Mouse (Mus musculus): ENCODE data around the gene Nip7. TPM values are rescaled to one million over a fixed set of nuclear protein-coding genes. Genes with fewer than 3 reads are reported as not detected.
"Not testable (repeated sequence)": the region's sequence is repeated elsewhere in the genome, so short reads cannot be mapped to it uniquely, and the experiment has no call there.

Nip7 gene
- polyA plus RNA-seq, 1 experiment from 2014 or later = 75.3 TPM

GRCm38 (mm10) chr8:107088526-107089063 lies 31.9 kb downstream of the Nip7 start:
- 93% methylated on average over 5 of the region's 5 CpGs for WGBS

DNA sequence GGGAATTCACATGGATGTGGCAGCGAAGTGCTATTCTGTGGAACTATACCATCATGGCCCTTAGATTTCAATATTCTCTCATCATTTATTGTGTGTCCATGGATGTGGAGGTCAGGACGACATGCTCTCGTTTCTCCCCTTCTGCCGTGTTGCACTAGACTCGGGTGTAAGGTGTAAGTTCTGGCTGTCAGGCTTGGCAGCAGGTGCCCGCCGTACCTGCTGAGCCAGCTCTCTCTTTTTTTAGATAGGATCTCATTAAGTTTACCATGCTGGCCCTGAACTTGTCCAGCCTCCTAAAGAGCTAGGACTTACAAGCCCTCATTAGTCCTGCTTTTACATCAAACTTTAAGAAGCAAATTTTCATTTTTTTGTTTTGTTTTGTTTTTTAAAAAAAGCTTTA lies 33.9 kb downstream of the Nip7 start:
- Histone ChIP-seq H3K9ac (ENCODE audit: low read length) (no peak overlapping the region), H3K4me2 (ENCODE audit: low read depth, low read length) (no peak overlapping the region), H3K36me3 (ENCODE audit: control insufficient read depth, insufficient read depth, low read length) (peaks cover 36% of the 10 kb centered on the region), H3K4me1 (replicated peaks; ENCODE audit: control insufficient read depth, insufficient read depth, low read length) (peaks cover 11% of the 10 kb centered on the region), H3K27me3 (ENCODE audit: control insufficient read depth, insufficient read depth, low read depth, low read length) (no peaks in the 10 kb centered on the region), H3K27ac (ENCODE audit: low read length) (no peak overlapping the region), H3K4me3 (ENCODE audit: low read length) (no peak overlapping the region), H3K9me3 (ENCODE audit: control insufficient read depth, low read length) (no peaks in the 10 kb centered on the region)
- no peak for ATAC-seq (ENCODE audit: low read depth)
- 89% methylated on average over 7 of the region's 7 CpGs for WGBS

More at GRCm38 (mm10) chr8:107088526-107089063, 31.9 kb downstream of the Nip7 start:
- no peaks in the 10 kb centered on the region for H3K27me3 ChIP-seq (ENCODE audit: control insufficient read depth, insufficient read depth, low read depth, low read length)
- H3K36me3 ChIP-seq (ENCODE audit: control insufficient read depth, insufficient read depth, low read length) = peaks cover 41% of the 10 kb centered on the region
- no peak overlapping the region for H3K4me3 ChIP-seq (ENCODE audit: low read length)
- H3K4me2 ChIP-seq (ENCODE audit: low read depth, low read length) = no peak overlapping the region
- no peak for ATAC-seq (ENCODE audit: low read depth)
- H3K27ac ChIP-seq (ENCODE audit: low read length) = no peak overlapping the region
- no peak overlapping the region for H3K9ac ChIP-seq (ENCODE audit: low read length)
- no peaks in the 10 kb centered on the region for H3K9me3 ChIP-seq (ENCODE audit: control insufficient read depth, low read length)
- H3K4me1 ChIP-seq (replicated peaks; ENCODE audit: control insufficient read depth, insufficient read depth, low read length) = no peaks in the 10 kb centered on the region

DNA sequence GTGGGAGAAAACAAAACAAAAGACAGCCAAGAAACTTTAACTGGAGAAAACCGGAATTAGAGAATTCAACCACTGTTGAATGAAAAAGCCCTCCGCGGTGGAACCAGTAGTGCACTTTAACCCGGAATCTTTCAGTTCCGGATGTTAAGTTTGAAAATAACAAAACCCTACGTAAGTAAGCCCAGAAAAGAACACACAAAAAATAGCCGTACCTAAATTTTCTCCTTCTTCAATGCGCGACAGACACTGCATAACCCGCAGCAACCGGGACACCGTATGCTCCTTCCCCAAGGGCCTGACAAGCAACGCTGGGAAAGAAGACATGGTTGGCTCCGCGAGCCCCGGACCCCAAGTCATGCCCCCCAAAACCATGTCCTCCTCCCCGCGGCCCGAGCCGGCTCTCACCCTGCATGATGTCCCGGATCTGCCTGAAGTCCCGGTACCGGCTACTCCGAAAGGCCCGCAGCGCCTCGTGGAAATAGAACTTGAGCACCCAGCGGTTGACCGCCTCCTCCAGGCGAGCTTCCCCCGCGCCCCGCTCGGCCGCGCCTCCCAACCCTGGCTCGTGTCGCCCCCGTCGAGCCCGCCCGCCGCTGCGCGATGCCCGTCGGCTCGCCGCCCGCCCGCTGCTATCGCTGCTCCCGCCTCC lies 39.2 kb downstream of the Nip7 start:
- H3K36me3 ChIP-seq (ENCODE audit: control insufficient read depth, insufficient read depth, low read length) = peaks cover 6% of the 10 kb centered on the region
- peak overlapping the region; percentile 92 for H3K9ac ChIP-seq (ENCODE audit: low read length)
- ATAC-seq (ENCODE audit: low read depth) = peak; percentile 80; the same call in 1 of the 2 replicates
- H3K4me2 ChIP-seq (ENCODE audit: low read depth, low read length) = peak overlapping the region; percentile 61
- peak overlapping the region; percentile 87 for H3K4me3 ChIP-seq (ENCODE audit: low read length)
- H3K27me3 ChIP-seq (ENCODE audit: control insufficient read depth, insufficient read depth, low read depth, low read length) = no peaks in the 10 kb centered on the region
- no peaks in the 10 kb centered on the region for H3K9me3 ChIP-seq (ENCODE audit: control insufficient read depth, low read length)
- H3K4me1 ChIP-seq (replicated peaks; ENCODE audit: control insufficient read depth, insufficient read depth, low read length) = peaks cover 11% of the 10 kb centered on the region
- WGBS = under 1% methylated on average over 51 of the region's 53 CpGs
- H3K27ac ChIP-seq (ENCODE audit: low read length) = peak overlapping the region; percentile 93

- Histone ChIP-seq H3K36me3 (ENCODE audit: control insufficient read depth, insufficient read depth, low read length) (peaks cover 2% of the 10 kb centered on the region; the same call in 1 of the 2 replicates), H3K9ac (ENCODE audit: low read length) (peak within 1 kb of the TSS; percentile 92), H3K4me1 (replicated peaks; ENCODE audit: control insufficient read depth, insufficient read depth, low read length) (peaks cover 11% of the 10 kb centered on the region), H3K27ac (ENCODE audit: low read length) (peak within 1 kb of the TSS; percentile 93), H3K9me3 (ENCODE audit: control insufficient read depth, low read length) (no peaks in the 10 kb centered on the region), H3K4me2 (ENCODE audit: low read depth, low read length) (peak within 1 kb of the TSS; percentile 61), H3K4me3 (ENCODE audit: low read length) (peak within 1 kb of the TSS; percentile 87), H3K27me3 (ENCODE audit: control insufficient read depth, insufficient read depth, low read depth, low read length) (no peaks in the 10 kb centered on the region)
- 4% methylated on average over 34 of the region's 39 CpGs for WGBS
- ATAC-seq (ENCODE audit: low read depth) = peak; percentile 97
Measured at GRCm38 (mm10) chr8:107096366-107097036, 39.8 kb downstream of the Nip7 start, which contains the start of gene Terf2. Gene Terf2 (minus strand): TSS chr8:107096547.

DNA sequence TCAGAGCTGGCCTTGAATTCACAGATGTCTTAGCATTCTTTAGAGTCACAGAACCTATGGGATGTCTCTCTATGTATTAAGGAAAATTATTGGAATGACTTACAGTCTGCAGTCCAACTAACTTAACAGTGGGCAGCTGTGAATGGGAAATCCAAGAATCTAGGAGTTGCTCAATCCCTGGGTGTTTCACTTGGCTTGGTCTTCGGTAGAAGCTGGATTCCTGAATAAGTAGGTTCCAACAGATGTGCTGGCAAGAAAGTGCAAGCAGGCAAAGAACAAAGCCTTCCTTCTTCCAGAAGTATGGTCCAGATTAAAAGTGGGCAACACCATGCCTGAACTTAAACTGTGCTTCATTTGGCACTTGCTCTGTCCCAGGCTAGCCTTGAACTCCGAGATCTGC lies 44.0 kb downstream of the Nip7 start:
- Histone ChIP-seq H3K4me3 (ENCODE audit: low read length) (no peak overlapping the region), H3K9ac (ENCODE audit: low read length) (no peak overlapping the region), H3K4me1 (replicated peaks; ENCODE audit: control insufficient read depth, insufficient read depth, low read length) (no peaks in the 10 kb centered on the region; the same call in 1 of the 2 replicates), H3K27ac (ENCODE audit: low read length) (no peak overlapping the region), H3K27me3 (ENCODE audit: control insufficient read depth, insufficient read depth, low read depth, low read length) (no peaks in the 10 kb centered on the region), H3K9me3 (ENCODE audit: control insufficient read depth, low read length) (no peaks in the 10 kb centered on the region), H3K36me3 (ENCODE audit: control insufficient read depth, insufficient read depth, low read length) (no peaks in the 10 kb centered on the region), H3K4me2 (ENCODE audit: low read depth, low read length) (no peak overlapping the region)
- no peak for ATAC-seq (ENCODE audit: low read depth)
- 63% methylated on average over 2 of the region's 2 CpGs for WGBS

DNA sequence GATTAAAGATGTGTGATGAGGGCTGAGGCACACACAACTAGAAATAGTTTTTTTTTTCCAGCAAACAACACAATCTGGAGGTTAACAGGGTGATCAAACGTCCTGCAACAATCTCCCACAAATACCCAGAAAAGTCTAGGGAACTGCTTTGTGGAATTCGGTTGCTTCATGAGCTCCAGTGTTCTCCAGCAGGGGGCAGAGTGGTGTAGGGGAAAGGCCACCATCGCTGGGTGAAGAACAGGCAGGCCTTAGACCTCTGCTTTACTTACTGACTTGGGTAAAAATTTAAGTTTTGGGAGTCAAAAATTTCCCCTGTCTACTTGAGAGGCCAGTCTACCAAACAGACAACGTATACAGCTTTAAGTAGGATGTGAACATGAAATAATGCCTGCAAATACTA lies 47.9 kb downstream of the Nip7 start:
- H3K27ac ChIP-seq (ENCODE audit: low read length) = no peak overlapping the region
- no peak overlapping the region for H3K9ac ChIP-seq (ENCODE audit: low read length)
- peak; percentile 59; the same call in 1 of the 2 replicates for ATAC-seq (ENCODE audit: low read depth)
- no peak overlapping the region for H3K4me3 ChIP-seq (ENCODE audit: low read length)
- no peaks in the 10 kb centered on the region for H3K36me3 ChIP-seq (ENCODE audit: control insufficient read depth, insufficient read depth, low read length)
- H3K4me2 ChIP-seq (ENCODE audit: low read depth, low read length) = no peak overlapping the region
- 9% methylated on average over 4 of the region's 4 CpGs for WGBS
- no peaks in the 10 kb centered on the region for H3K27me3 ChIP-seq (ENCODE audit: control insufficient read depth, insufficient read depth, low read depth, low read length)
- H3K4me1 ChIP-seq (replicated peaks; ENCODE audit: control insufficient read depth, insufficient read depth, low read length) = no peaks in the 10 kb centered on the region
- no peaks in the 10 kb centered on the region for H3K9me3 ChIP-seq (ENCODE audit: control insufficient read depth, low read length)

DNA sequence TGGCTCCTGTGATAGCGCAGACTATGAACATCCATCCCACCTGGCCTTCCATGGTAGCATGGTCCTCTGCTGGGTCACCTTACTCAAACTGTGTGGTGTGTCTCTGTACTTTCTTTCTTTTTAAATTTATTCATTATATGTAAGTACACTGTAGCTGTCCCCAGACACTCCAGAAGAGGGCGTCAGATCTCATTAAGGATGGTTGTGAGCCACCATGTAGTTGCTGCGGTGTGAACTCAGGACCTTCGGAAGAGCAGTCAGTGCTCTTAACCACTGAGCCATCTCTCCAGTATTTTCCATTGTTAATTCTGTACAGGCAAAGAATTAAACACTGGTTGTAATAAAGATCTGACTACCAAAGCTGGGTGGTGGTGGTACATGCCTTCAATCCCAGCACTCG lies 51.4 kb downstream of the Nip7 start:
- H3K4me2 ChIP-seq (ENCODE audit: low read depth, low read length); H3K27ac ChIP-seq (ENCODE audit: low read length); ATAC-seq (ENCODE audit: low read depth); H3K4me3 ChIP-seq (ENCODE audit: low read length); H3K9ac ChIP-seq (ENCODE audit: low read length); H3K27me3 ChIP-seq (ENCODE audit: control insufficient read depth, insufficient read depth, low read depth, low read length); H3K36me3 ChIP-seq (ENCODE audit: control insufficient read depth, insufficient read depth, low read length); H3K9me3 ChIP-seq (ENCODE audit: control insufficient read depth, low read length); H3K4me1 ChIP-seq (replicated peaks; ENCODE audit: control insufficient read depth, insufficient read depth, low read length): not testable (repeated sequence)
- WGBS = 94% methylated on average over 5 of the region's 5 CpGs

DNA sequence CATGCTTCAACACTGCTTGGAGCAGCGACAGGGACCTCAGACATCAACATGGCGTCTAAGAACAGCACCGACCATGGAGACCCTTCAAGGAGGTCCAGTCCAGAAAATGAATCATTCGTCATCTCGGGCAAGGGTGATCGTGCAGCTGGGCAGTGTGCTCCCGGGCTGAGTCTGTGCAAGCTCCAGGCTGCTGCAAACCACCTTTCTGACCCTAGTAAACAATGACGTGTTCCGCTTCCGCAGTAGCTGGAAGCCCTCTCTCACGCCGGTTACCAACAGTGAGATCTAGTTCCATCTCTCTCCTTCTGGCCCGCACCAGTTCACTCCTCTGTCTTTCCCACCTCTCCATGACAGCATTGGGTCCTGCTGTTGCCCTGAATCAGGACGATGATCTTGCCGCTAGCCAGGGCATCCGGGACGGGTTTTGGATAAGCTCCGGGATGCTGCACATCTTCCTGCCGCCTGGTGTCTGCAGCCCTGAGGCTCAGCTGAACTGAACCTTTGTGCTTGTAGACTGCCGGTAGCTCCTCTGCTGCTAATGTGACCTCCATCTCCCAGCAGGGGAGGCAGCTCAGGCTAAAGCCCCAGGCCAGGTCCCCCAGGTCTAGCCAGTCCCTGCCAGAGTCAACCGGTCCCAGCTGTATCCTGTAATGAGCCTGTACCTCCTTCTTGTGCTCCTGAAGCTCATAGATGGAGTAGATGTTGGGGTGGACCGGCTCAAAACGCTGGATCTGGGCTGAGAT lies 52.5 kb downstream of the Nip7 start:
- ATAC-seq (ENCODE audit: low read depth) = peak; percentile 39; the same call in 1 of the 2 replicates

More for the DNA sequence above, 52.5 kb downstream of the Nip7 start:
- Histone ChIP-seq H3K4me2 (ENCODE audit: low read depth, low read length) (peak overlapping the region; percentile 43), H3K9me3 (ENCODE audit: control insufficient read depth, low read length) (no peaks in the 10 kb centered on the region), H3K4me1 (replicated peaks; ENCODE audit: control insufficient read depth, insufficient read depth, low read length) (no peaks in the 10 kb centered on the region; the same call in 1 of the 2 replicates), H3K36me3 (ENCODE audit: control insufficient read depth, insufficient read depth, low read length) (no peaks in the 10 kb centered on the region), H3K4me3 (ENCODE audit: low read length) (peak overlapping the region; percentile 25), H3K27me3 (ENCODE audit: control insufficient read depth, insufficient read depth, low read depth, low read length) (no peaks in the 10 kb centered on the region), H3K27ac (ENCODE audit: low read length) (no peak overlapping the region), H3K9ac (ENCODE audit: low read length) (peak overlapping the region; percentile 37; the same call in 1 of the 2 replicates)
- 47% methylated on average over 23 of the region's 23 CpGs for WGBS

All from lung, embryonic 16.5 days (tissue).